Mouse (Mus musculus): ENCODE data around the gene Slc25a43. TPM values are rescaled to one million over a fixed set of nuclear protein-coding genes. Genes with fewer than 3 reads are reported as not detected.
A peak's percentile ranks its signal among the peaks of the same experiment; 100 is the strongest.

Gene Slc25a43
- total and polyA plus RNA-seq, 2 experiments from 2014 or later: 2.0 to 2.7 TPM

- Histone ChIP-seq H3K36me3 (replicated peaks; ENCODE audit: control insufficient read depth, insufficient read depth, low read length) (no peaks in the 10 kb centered on the region), H3K9me3 (replicated peaks; ENCODE audit: control insufficient read depth, low read length) (no peaks in the 10 kb centered on the region), H3K4me1 (ENCODE audit: control insufficient read depth, insufficient read depth) (no peaks in the 10 kb centered on the region), H3K9ac (replicated peaks; ENCODE audit: low read depth, low read length) (no peak overlapping the region), H3K27me3 (ENCODE audit: control insufficient read depth, insufficient read depth, low read length) (no peaks in the 10 kb centered on the region), H3K27ac (ENCODE audit: low read depth) (no peak overlapping the region), H3K4me3 (ENCODE audit: low read depth, low read length) (no peak overlapping the region), H3K4me2 (ENCODE audit: low read depth, low read length) (no peak overlapping the region)
- ATAC-seq (ENCODE audit: insufficient read depth, low read depth): no peak
- DNase-seq (ENCODE audit: low spot score): no peak
- WGBS: 66% methylated on average over 7 of the region's 7 CpGs
- TF ChIP-seq EP300 (IDR thresholded peaks at IDR 0.05; ENCODE audit: low read depth) (no peak), CTCF (IDR thresholded peaks at IDR 0.05; ENCODE audit: low read depth) (no peak)
Observed at GRCm38 (mm10) chrX:36757796-36758472, 14.5 kb downstream of the Slc25a43 start.

GRCm38 (mm10) chrX:36758566-36758965 is 15.1 kb downstream of the Slc25a43 start:
- WGBS: 40% methylated on average over 6 of the region's 6 CpGs
- H3K36me3 ChIP-seq (replicated peaks; ENCODE audit: control insufficient read depth, insufficient read depth, low read length): no peaks in the 10 kb centered on the region
- DNase-seq (ENCODE audit: low spot score) (no peak), ATAC-seq (ENCODE audit: insufficient read depth, low read depth) (no peak)
- no peaks in the 10 kb centered on the region for H3K9me3 ChIP-seq (replicated peaks; ENCODE audit: control insufficient read depth, low read length)
- H3K9ac ChIP-seq (replicated peaks; ENCODE audit: low read depth, low read length): no peak overlapping the region
- H3K4me1 ChIP-seq (ENCODE audit: control insufficient read depth, insufficient read depth): no peaks in the 10 kb centered on the region
- H3K4me3 ChIP-seq (ENCODE audit: low read depth, low read length): no peak overlapping the region
- no peak overlapping the region for H3K27ac ChIP-seq (ENCODE audit: low read depth)
- H3K27me3 ChIP-seq (ENCODE audit: control insufficient read depth, insufficient read depth, low read length): no peaks in the 10 kb centered on the region
- TF ChIP-seq EP300 (IDR thresholded peaks at IDR 0.05; ENCODE audit: low read depth) (no peak), CTCF (IDR thresholded peaks at IDR 0.05; ENCODE audit: low read depth) (no peak)
- H3K4me2 ChIP-seq (ENCODE audit: low read depth, low read length): no peak overlapping the region

- H3K27me3 ChIP-seq (ENCODE audit: control insufficient read depth, insufficient read depth, low read length): no peaks in the 10 kb centered on the region
- H3K4me1 ChIP-seq (ENCODE audit: control insufficient read depth, insufficient read depth): no peaks in the 10 kb centered on the region
- H3K4me3 ChIP-seq (ENCODE audit: low read depth, low read length): no peak overlapping the region
- TF ChIP-seq CTCF (IDR thresholded peaks at IDR 0.05; ENCODE audit: low read depth) (peak; percentile 79), EP300 (IDR thresholded peaks at IDR 0.05; ENCODE audit: low read depth) (no peak)
- H3K9ac ChIP-seq (replicated peaks; ENCODE audit: low read depth, low read length): no peak overlapping the region
- no peak for ATAC-seq (ENCODE audit: insufficient read depth, low read depth)
- H3K36me3 ChIP-seq (replicated peaks; ENCODE audit: control insufficient read depth, insufficient read depth, low read length): no peaks in the 10 kb centered on the region
- DNase-seq (ENCODE audit: low spot score): peak; percentile 16
- H3K9me3 ChIP-seq (replicated peaks; ENCODE audit: control insufficient read depth, low read length): no peaks in the 10 kb centered on the region
- H3K27ac ChIP-seq (ENCODE audit: low read depth): no peak overlapping the region
- H3K4me2 ChIP-seq (ENCODE audit: low read depth, low read length): no peak overlapping the region
- WGBS: 57% methylated on average over 6 of the region's 6 CpGs
Observed at GRCm38 (mm10) chrX:36760946-36761635, 17.6 kb downstream of the Slc25a43 start.

GRCm38 (mm10) chrX:36762289-36762688 is 18.8 kb downstream of the Slc25a43 start:
- no peak overlapping the region for H3K4me2 ChIP-seq (ENCODE audit: low read depth, low read length)
- no peaks in the 10 kb centered on the region for H3K9me3 ChIP-seq (replicated peaks; ENCODE audit: control insufficient read depth, low read length)
- TF ChIP-seq EP300 (IDR thresholded peaks at IDR 0.05; ENCODE audit: low read depth) (no peak), CTCF (IDR thresholded peaks at IDR 0.05; ENCODE audit: low read depth) (no peak)
- H3K4me1 ChIP-seq (ENCODE audit: control insufficient read depth, insufficient read depth): no peaks in the 10 kb centered on the region
- DNase-seq (ENCODE audit: low spot score) (no peak), ATAC-seq (ENCODE audit: insufficient read depth, low read depth) (no peak)
- H3K36me3 ChIP-seq (replicated peaks; ENCODE audit: control insufficient read depth, insufficient read depth, low read length): no peaks in the 10 kb centered on the region
- no peak overlapping the region for H3K4me3 ChIP-seq (ENCODE audit: low read depth, low read length)
- H3K27ac ChIP-seq (ENCODE audit: low read depth): no peak overlapping the region; the same call in 1 of the 2 replicates
- H3K27me3 ChIP-seq (ENCODE audit: control insufficient read depth, insufficient read depth, low read length): no peaks in the 10 kb centered on the region
- 78% methylated on average over 5 of the region's 5 CpGs for WGBS
- no peak overlapping the region for H3K9ac ChIP-seq (replicated peaks; ENCODE audit: low read depth, low read length)

GRCm38 (mm10) chrX:36762894-36763293 is 19.4 kb downstream of the Slc25a43 start:
- WGBS: 37% methylated on average over 4 of the region's 4 CpGs
- TF ChIP-seq EP300 (IDR thresholded peaks at IDR 0.05; ENCODE audit: low read depth) (no peak), CTCF (IDR thresholded peaks at IDR 0.05; ENCODE audit: low read depth) (no peak)
- Histone ChIP-seq H3K9ac (replicated peaks; ENCODE audit: low read depth, low read length) (no peak overlapping the region), H3K27me3 (ENCODE audit: control insufficient read depth, insufficient read depth, low read length) (no peaks in the 10 kb centered on the region), H3K4me1 (ENCODE audit: control insufficient read depth, insufficient read depth) (no peaks in the 10 kb centered on the region), H3K4me3 (ENCODE audit: low read depth, low read length) (no peak overlapping the region), H3K4me2 (ENCODE audit: low read depth, low read length) (no peak overlapping the region), H3K36me3 (replicated peaks; ENCODE audit: control insufficient read depth, insufficient read depth, low read length) (no peaks in the 10 kb centered on the region), H3K27ac (ENCODE audit: low read depth) (no peak overlapping the region), H3K9me3 (replicated peaks; ENCODE audit: control insufficient read depth, low read length) (no peaks in the 10 kb centered on the region)
- ATAC-seq (ENCODE audit: insufficient read depth, low read depth): peak; percentile 72
- peak; percentile 30 for DNase-seq (ENCODE audit: low spot score)
